Mouse (Mus musculus) neural tube, embryonic 15.5 days (tissue): ENCODE measurements around the gene Olfr38. TPM values are rescaled to one million over a fixed set of nuclear protein-coding genes. Genes with fewer than 3 reads are reported as not detected.

Experiments used
- ATAC-seq: fragments of 200-750 bp; cut with Nextera tagmentation; 2 replicates; pipeline ENCODE4 v1.8.0; 2017; ENCODE audit warnings: mild to moderate bottlenecking, moderate TSS enrichment, moderate library complexity; ENCODE audit not compliant: low FRiP score
- H3K27ac ChIP-seq: fragments of 300-500 bp; sonication (generic); replicated peaks from 2 replicates; pipeline ENCODE4 v1.5.1; 2015; ENCODE audit warnings: mild to moderate bottlenecking, inconsistent platforms
- H3K27me3 ChIP-seq: fragments of 300-500 bp; sonication (generic); replicated peaks from 2 replicates; pipeline ENCODE4 v1.6.1; 2015; ENCODE audit warnings: inconsistent platforms
- H3K36me3 ChIP-seq: fragments of 300-500 bp; sonication (generic); 2 replicates; pipeline ENCODE4 v1.6.1; 2015; ENCODE audit warnings: inconsistent platforms
- H3K4me1 ChIP-seq: fragments of 300-500 bp; sonication (generic); 2 replicates; pipeline ENCODE4 v1.6.1; 2015; ENCODE audit warnings: inconsistent platforms
- H3K4me2 ChIP-seq: fragments of 300-500 bp; sonication (generic); 2 replicates; pipeline ENCODE4 v1.6.1; 2015; ENCODE audit warnings: inconsistent platforms, mild to moderate bottlenecking, moderate library complexity
- H3K4me3 ChIP-seq: fragments of 300-500 bp; sonication (generic); replicated peaks from 2 replicates; pipeline ENCODE4 v1.5.1; 2015; ENCODE audit warnings: mild to moderate bottlenecking, inconsistent platforms
- H3K9ac ChIP-seq: fragments of 300-500 bp; sonication (generic); replicated peaks from 2 replicates; pipeline ENCODE4 v1.6.1; 2015; ENCODE audit warnings: mild to moderate bottlenecking, inconsistent platforms
- H3K9me3 ChIP-seq: fragments of 300-500 bp; sonication (generic); replicated peaks from 2 replicates; pipeline ENCODE4 v1.6.1; 2016; ENCODE audit warnings: inconsistent platforms
- WGBS: fragments of 180-500 bp; shearing (Covaris S2); methylation state at CpG from one replicate; pipeline ENCODE4 v1.1.7; 2015; ENCODE audit warnings: mixed read lengths; 5-methylcytosine and 5-hydroxymethylcytosine counted together
- polyA plus RNA-seq: library from polyadenylated mRNA; unstranded; fragments of >200 nt; fragmentation: Nextera tagmentation; extraction: Ambion mirVana; gene quantifications from 2 replicates; pipeline ENCODE4 v1.2.1, GENCODE M21; 2015

The Olfr38 gene
- not detected in 2 replicates for polyA plus RNA-seq

- ATAC-seq, result no peak
- Histone ChIP-seq H3K27me3 (no peaks in the 10 kb centered on the region), H3K36me3 (no peaks in the 10 kb centered on the region), H3K4me3 (no peak within 1 kb of the TSS), H3K9me3 (no peaks in the 10 kb centered on the region), H3K4me1 (no peaks in the 10 kb centered on the region), H3K4me2 (no peak within 1 kb of the TSS), H3K9ac (no peak within 1 kb of the TSS), H3K27ac (no peak within 1 kb of the TSS)
- WGBS, result 78% methylated on average over 1 of the region's 1 CpGs
These were observed at the start of gene Olfr38 for GRCm38 (mm10) chr6:42756104-42756503. Gene Olfr38 (plus strand): TSS chr6:42756404.

GRCm38 (mm10) chr6:42709291-42710211, 46.7 kb upstream of the Olfr38 start, which contains the start of gene Tcaf1:
Gene Tcaf1 (minus strand): TSS chr6:42710088.
- 1% methylated on average over 28 of the region's 28 CpGs for WGBS
- Histone ChIP-seq H3K27me3 (no peaks in the 10 kb centered on the region), H3K4me1 (peaks cover 17% of the 10 kb centered on the region), H3K4me3 (peak within 1 kb of the TSS; percentile 83), H3K9ac (peak within 1 kb of the TSS; percentile 98), H3K9me3 (no peaks in the 10 kb centered on the region), H3K4me2 (peak within 1 kb of the TSS; percentile 58), H3K36me3 (no peaks in the 10 kb centered on the region), H3K27ac (peak within 1 kb of the TSS; percentile 97)
- ATAC-seq, result peak; percentile 99

DNA sequence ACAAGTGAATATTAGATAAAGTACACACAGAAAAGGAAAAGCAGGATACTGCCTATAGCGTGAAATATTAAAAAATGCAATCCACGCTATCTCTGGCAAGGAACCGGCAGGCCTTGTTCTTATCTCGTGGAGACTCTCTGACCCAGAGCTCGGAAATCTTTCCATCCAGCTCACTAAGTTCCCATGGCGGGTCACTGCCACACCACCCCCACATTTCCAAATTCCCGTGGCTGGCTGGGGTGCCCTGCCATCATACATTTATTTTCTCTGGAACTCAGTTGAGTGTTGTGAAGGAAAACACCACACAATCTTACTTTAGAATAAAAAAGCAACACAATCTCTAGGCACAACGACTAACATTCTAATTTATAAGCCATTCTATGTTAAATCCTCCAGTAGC, 41.5 kb upstream of the Olfr38 start:
- Histone ChIP-seq H3K9ac (no peak overlapping the region), H3K4me2 (no peak overlapping the region), H3K27ac (no peak overlapping the region), H3K27me3 (no peaks in the 10 kb centered on the region), H3K4me1 (no peaks in the 10 kb centered on the region), H3K4me3 (no peak overlapping the region), H3K9me3 (no peaks in the 10 kb centered on the region), H3K36me3 (no peaks in the 10 kb centered on the region)
- ATAC-seq, result no peak
- 85% methylated on average over 8 of the region's 8 CpGs for WGBS

- H3K4me1 ChIP-seq, result no peaks in the 10 kb centered on the region
- no peak overlapping the region for H3K4me2 ChIP-seq
- H3K27me3 ChIP-seq, result no peaks in the 10 kb centered on the region
- H3K27ac ChIP-seq, result no peak overlapping the region
- no peak overlapping the region for H3K4me3 ChIP-seq
- H3K36me3 ChIP-seq, result no peaks in the 10 kb centered on the region
- H3K9me3 ChIP-seq, result no peaks in the 10 kb centered on the region
- no peak overlapping the region for H3K9ac ChIP-seq
- no peak for ATAC-seq
These were observed 38.2 kb upstream of the Olfr38 start for GRCm38 (mm10) chr6:42717973-42718372.

- ATAC-seq, result no peak
These were observed 17.1 kb upstream of the Olfr38 start, which contains the start of gene Olfr453 for GRCm38 (mm10) chr6:42739071-42739470. Gene Olfr453 (plus strand): TSS chr6:42739371.

DNA sequence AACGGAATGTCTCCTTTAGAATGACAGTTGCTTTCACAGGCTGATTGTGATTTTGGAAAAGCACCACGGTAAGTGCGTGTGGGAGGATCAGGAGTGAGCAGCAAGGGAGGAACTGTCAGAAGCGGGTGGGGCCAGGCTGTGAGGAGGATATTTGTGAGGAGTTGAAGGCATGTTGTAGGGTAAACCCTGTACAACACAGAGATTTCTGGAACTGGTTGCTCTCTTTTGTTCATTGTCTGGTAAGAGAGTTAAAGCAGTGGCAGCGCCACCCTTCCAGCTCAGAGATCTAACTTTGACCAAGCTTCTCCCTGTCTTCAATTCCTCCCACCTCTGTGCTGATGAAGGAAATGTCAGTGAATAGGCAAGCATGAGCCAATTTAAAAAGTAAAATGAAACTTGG, 13.9 kb upstream of the Olfr38 start:
- Histone ChIP-seq H3K4me1 (no peaks in the 10 kb centered on the region), H3K36me3 (no peaks in the 10 kb centered on the region), H3K27me3 (no peaks in the 10 kb centered on the region), H3K4me2 (no peak overlapping the region), H3K4me3 (no peak overlapping the region), H3K27ac (no peak overlapping the region), H3K9ac (no peak overlapping the region), H3K9me3 (no peaks in the 10 kb centered on the region)
- WGBS, result 83% methylated on average over 5 of the region's 5 CpGs
- no peak for ATAC-seq

More at GRCm38 (mm10) chr6:42739071-42739470, 17.1 kb upstream of the Olfr38 start, which contains the start of gene Olfr453:
- H3K4me2 ChIP-seq, result no peak within 1 kb of the TSS
- no peak within 1 kb of the TSS for H3K27ac ChIP-seq
- no peaks in the 10 kb centered on the region for H3K36me3 ChIP-seq
- no peaks in the 10 kb centered on the region for H3K9me3 ChIP-seq
- WGBS, result 95% methylated on average over 1 of the region's 1 CpGs
- no peaks in the 10 kb centered on the region for H3K4me1 ChIP-seq
- H3K27me3 ChIP-seq, result no peaks in the 10 kb centered on the region
- H3K9ac ChIP-seq, result no peak within 1 kb of the TSS
- H3K4me3 ChIP-seq, result no peak within 1 kb of the TSS

GRCm38 (mm10) chr6:42747846-42748245, 8.4 kb upstream of the Olfr38 start:
- H3K4me3 ChIP-seq, result no peak overlapping the region
- no peaks in the 10 kb centered on the region for H3K9me3 ChIP-seq
- no peak overlapping the region for H3K27ac ChIP-seq
- no peak overlapping the region for H3K9ac ChIP-seq
- H3K4me2 ChIP-seq, result no peak overlapping the region
- H3K4me1 ChIP-seq, result no peaks in the 10 kb centered on the region
- H3K36me3 ChIP-seq, result no peaks in the 10 kb centered on the region
- no peak for ATAC-seq
- no peaks in the 10 kb centered on the region for H3K27me3 ChIP-seq

- H3K9me3 ChIP-seq, result no peaks in the 10 kb centered on the region
- H3K4me1 ChIP-seq, result no peaks in the 10 kb centered on the region
- no peak overlapping the region for H3K4me3 ChIP-seq
- no peak overlapping the region for H3K4me2 ChIP-seq
- no peaks in the 10 kb centered on the region for H3K27me3 ChIP-seq
- no peaks in the 10 kb centered on the region for H3K36me3 ChIP-seq
- no peak overlapping the region for H3K9ac ChIP-seq
- WGBS, result 96% methylated on average over 1 of the region's 1 CpGs
- H3K27ac ChIP-seq, result no peak overlapping the region
- no peak for ATAC-seq
These were observed 20.9 kb downstream of the Olfr38 start for GRCm38 (mm10) chr6:42777066-42777465.

DNA sequence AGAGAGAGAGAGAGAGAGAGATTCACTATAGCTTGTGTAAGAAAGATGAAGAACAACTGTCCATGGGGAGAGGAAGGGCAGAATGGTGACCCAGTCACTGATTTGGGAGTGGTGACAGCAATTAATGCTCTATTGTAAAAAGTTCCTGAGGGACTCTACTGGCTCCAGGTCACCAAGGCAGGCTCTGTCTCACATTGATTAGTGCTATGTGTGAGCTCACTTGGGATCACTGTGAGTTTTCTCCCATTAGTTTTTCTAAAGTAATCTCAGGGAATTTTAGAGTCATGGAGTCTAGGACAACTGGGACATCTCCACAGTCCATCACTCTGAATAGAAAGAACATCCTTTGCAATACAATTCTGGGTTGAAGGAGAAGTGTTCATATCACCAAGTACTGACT, 28.6 kb downstream of the Olfr38 start, which contains the start of gene Olfr452:
Gene Olfr452 (plus strand): TSS at position 301 of the 400 bp plus-strand sequence.
- no peak within 1 kb of the TSS for H3K4me2 ChIP-seq
- no peaks in the 10 kb centered on the region for H3K27me3 ChIP-seq
- ATAC-seq, result no peak
- no peak within 1 kb of the TSS for H3K27ac ChIP-seq
- no peaks in the 10 kb centered on the region for H3K4me1 ChIP-seq
- no peaks in the 10 kb centered on the region for H3K9me3 ChIP-seq
- no peak within 1 kb of the TSS for H3K4me3 ChIP-seq
- H3K9ac ChIP-seq, result no peak within 1 kb of the TSS
- H3K36me3 ChIP-seq, result no peaks in the 10 kb centered on the region

- no peaks in the 10 kb centered on the region for H3K9me3 ChIP-seq
- ATAC-seq, result peak; percentile 31; the same call in 1 of the 2 replicates
- no peaks in the 10 kb centered on the region for H3K36me3 ChIP-seq
- H3K9ac ChIP-seq, result no peak overlapping the region
- WGBS, result 50% methylated on average over 4 of the region's 4 CpGs
- H3K4me1 ChIP-seq, result no peaks in the 10 kb centered on the region
- H3K4me3 ChIP-seq, result no peak overlapping the region
- no peak overlapping the region for H3K4me2 ChIP-seq
- H3K27ac ChIP-seq, result no peak overlapping the region
- no peaks in the 10 kb centered on the region for H3K27me3 ChIP-seq
These were observed 34.2 kb downstream of the Olfr38 start for GRCm38 (mm10) chr6:42790247-42790948.

DNA sequence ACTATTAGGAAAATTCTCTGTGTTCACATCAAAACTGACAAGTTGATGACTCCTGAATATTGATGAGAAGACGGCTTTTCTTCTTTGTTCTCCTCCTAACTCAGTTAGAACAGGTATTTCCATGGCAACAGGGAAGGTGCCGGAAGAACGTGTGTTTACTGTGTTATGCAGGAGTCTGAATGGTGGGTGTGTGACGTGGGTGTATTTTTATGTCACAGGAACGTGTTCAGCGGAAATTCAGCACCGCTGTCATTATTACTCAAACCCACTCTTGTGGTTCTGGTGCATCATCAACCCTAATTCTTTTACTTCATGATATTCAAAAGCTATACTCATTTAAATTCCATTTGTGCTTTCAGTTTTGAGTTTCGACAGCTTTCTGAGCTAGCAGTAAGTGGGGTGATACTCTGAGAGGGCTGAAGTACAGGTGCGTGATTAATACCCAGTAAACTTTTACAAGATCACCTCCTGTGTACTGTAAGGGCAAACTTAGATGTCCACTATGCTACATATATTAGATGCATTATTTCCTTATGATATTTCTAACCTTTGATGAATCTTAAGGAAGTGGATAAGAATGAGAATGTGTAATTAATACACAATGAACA, 34.8 kb downstream of the Olfr38 start:
- Histone ChIP-seq H3K4me1 (no peaks in the 10 kb centered on the region), H3K27ac (no peak overlapping the region), H3K4me2 (no peak overlapping the region), H3K27me3 (no peaks in the 10 kb centered on the region), H3K9ac (no peak overlapping the region), H3K4me3 (no peak overlapping the region), H3K36me3 (no peaks in the 10 kb centered on the region), H3K9me3 (no peaks in the 10 kb centered on the region)
- WGBS, result 69% methylated on average over 9 of the region's 9 CpGs
- ATAC-seq, result peak; percentile 79; the same call in 1 of the 2 replicates
